Comparison of ENCODE assay signal across 14 mouse cellular contexts in genomic region chr5:26918763-26919162, GRCm38 (mm10).
"Had no signal": no experiment of that assay in that cellular context is flagged by ENCODE, and none has a peak within 500 bp of the region (broad histone marks: within the 10 kb centered on the region; RNA-seq: fewer than 3 reads in every experiment).

No protein-coding gene starts in this region.

- H3K27me3 ChIP-seq: liver, embryonic 15.5 days; megakaryocyte, embryonic 14.5 days; midbrain, embryonic 15.5 days; neural tube, embryonic 12.5 days; stomach, embryonic 15.5 days had no signal

- H3K36me3 ChIP-seq: limb, embryonic 10.5 days; liver, embryonic 15.5 days; neural tube, embryonic 12.5 days; stomach, embryonic 15.5 days had no signal

- H3K4me3 ChIP-seq: left cerebral cortex, adult 2 months; limb, embryonic 10.5 days; liver, embryonic 15.5 days; megakaryocyte, embryonic 14.5 days; midbrain, embryonic 15.5 days; neural tube, embryonic 12.5 days; stomach, embryonic 15.5 days had no signal

- DNase-seq: kidney, postnatal 25 days; lung, adult 2 months; lung, postnatal 10 days; retina, postnatal 1 day; right cerebral cortex, postnatal 14 days; thymus, postnatal 36 days had no signal

- H3K4me1 ChIP-seq: limb, embryonic 10.5 days; liver, embryonic 15.5 days; megakaryocyte, embryonic 14.5 days; midbrain, embryonic 15.5 days; neural tube, embryonic 12.5 days; stomach, embryonic 15.5 days had no signal

- H3K27ac ChIP-seq: left cerebral cortex, adult 2 months; limb, embryonic 10.5 days; liver, embryonic 15.5 days; macrophage; midbrain, embryonic 15.5 days; neural tube, embryonic 12.5 days; stomach, embryonic 15.5 days had no signal
